Mouse (Mus musculus): ENCODE data around the gene Fa2h. TPM values are rescaled to one million over a fixed set of nuclear protein-coding genes. Genes with fewer than 3 reads are reported as not detected.
"Not testable (repeated sequence)": the region's sequence is repeated elsewhere in the genome, so short reads cannot be mapped to it uniquely, and the experiment has no call there.

Gene Fa2h
- polyA plus RNA-seq, 1 experiment from 2014 or later = not detected

GRCm38 (mm10) chr8:111350577-111350976 is 43.0 kb downstream of the Fa2h start:
- DNase-seq (ENCODE audit: extremely low spot score, low spot score) = no peak
- Histone ChIP-seq H3K4me3 (no peak overlapping the region), H3K27ac (no peak overlapping the region), H3K36me3 (replicated peaks) (no peaks in the 10 kb centered on the region), H3K9me3 (0 out of 2 replicates have a peak, but pooled peaks cover 2% of the 10 kb centered on the region), H3K27me3 (ENCODE audit: poor library complexity, severe bottlenecking) (no peaks in the 10 kb centered on the region), H3K4me1 (no peaks in the 10 kb centered on the region)
- 87% methylated on average over 6 of the region's 6 CpGs for WGBS

DNA sequence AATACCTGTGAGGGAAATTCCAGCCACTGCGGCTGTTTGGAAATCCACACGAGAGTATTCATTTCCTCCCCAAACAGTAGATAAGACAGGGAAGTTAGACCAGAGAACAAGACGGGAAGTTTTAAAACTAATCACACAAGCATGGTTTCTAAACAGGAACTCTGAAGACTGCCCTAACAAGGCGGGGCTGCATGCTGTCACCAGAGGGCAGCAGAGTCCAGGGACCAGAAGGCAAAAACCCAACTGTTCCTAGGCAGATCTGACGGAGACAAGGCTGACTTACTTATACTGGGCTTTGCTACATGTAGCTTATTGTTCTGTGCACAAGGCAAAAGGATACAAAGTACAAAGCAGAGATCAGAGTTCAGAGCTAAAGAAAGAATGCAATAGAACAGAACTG is 50.4 kb downstream of the Fa2h start:
- Histone ChIP-seq H3K9me3 (no peaks in the 10 kb centered on the region), H3K27me3 (ENCODE audit: poor library complexity, severe bottlenecking) (peaks cover 23% of the 10 kb centered on the region), H3K27ac (no peak overlapping the region), H3K4me1 (0 out of 2 replicates have a peak, but pooled peaks cover under 1% of the 10 kb centered on the region), H3K36me3 (replicated peaks) (no peaks in the 10 kb centered on the region), H3K4me3 (no peak overlapping the region)
- DNase-seq (ENCODE audit: extremely low spot score, low spot score) = peak; percentile 67
- WGBS = 20% methylated on average over 5 of the region's 5 CpGs

GRCm38 (mm10) chr8:111340186-111340585 is 53.4 kb downstream of the Fa2h start:
- DNase-seq (ENCODE audit: extremely low spot score, low spot score) = no peak
- H3K27ac ChIP-seq = no peak overlapping the region
- H3K4me3 ChIP-seq = no peak overlapping the region
- no peaks in the 10 kb centered on the region for H3K9me3 ChIP-seq
- no peaks in the 10 kb centered on the region for H3K36me3 ChIP-seq (replicated peaks)
- H3K27me3 ChIP-seq (ENCODE audit: poor library complexity, severe bottlenecking) = peaks cover 54% of the 10 kb centered on the region
- WGBS = 75% methylated on average over 3 of the region's 3 CpGs
- H3K4me1 ChIP-seq = peaks cover 13% of the 10 kb centered on the region

DNA sequence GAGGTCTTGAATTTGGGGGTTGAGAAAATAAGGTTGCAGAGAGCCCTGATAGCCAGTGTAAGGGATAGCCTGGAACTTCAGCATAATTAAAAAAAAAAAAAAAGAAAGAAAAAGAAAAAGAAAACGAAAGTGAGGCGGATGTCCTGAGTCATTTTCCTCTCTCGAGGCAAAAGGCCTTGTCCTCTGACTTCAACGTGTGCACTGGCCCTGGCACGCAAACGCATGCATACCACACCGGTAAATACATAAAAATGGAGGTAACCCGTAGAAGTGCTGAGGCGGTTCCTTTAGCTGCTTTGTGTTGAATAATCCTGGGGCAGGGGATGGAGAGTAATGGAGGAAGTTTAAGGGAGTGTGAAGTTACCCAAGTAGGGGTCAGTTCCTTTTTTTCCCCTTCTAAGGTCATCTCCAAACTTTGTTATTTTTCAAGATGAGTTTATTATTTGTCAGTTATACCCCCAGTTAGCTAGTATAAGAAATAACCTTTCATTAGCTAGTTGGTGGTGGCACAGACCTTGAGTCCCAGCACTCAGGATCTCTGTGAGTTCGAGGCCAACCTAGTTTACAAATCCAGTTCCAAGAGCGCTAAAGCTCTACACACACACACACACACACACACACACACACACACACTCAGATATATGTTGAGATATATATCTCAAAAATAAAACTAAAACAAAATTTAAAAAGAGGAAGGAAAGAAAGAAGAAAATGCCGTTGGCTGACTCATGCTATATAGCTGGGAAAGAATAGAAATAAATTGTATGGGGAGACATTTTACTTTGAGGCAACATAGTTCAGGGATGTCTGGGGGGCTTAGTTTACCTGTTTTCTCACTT is 55.0 kb downstream of the Fa2h start:
- DNase-seq (ENCODE audit: extremely low spot score, low spot score) = no peak
- Histone ChIP-seq H3K9me3 (no peaks in the 10 kb centered on the region), H3K27ac (no peak overlapping the region), H3K27me3 (ENCODE audit: poor library complexity, severe bottlenecking) (peaks cover 60% of the 10 kb centered on the region), H3K36me3 (replicated peaks) (no peaks in the 10 kb centered on the region), H3K4me3 (peak overlapping the region; percentile 51), H3K4me1 (peaks cover 13% of the 10 kb centered on the region)
- 52% methylated on average over 12 of the region's 12 CpGs for WGBS

DNA sequence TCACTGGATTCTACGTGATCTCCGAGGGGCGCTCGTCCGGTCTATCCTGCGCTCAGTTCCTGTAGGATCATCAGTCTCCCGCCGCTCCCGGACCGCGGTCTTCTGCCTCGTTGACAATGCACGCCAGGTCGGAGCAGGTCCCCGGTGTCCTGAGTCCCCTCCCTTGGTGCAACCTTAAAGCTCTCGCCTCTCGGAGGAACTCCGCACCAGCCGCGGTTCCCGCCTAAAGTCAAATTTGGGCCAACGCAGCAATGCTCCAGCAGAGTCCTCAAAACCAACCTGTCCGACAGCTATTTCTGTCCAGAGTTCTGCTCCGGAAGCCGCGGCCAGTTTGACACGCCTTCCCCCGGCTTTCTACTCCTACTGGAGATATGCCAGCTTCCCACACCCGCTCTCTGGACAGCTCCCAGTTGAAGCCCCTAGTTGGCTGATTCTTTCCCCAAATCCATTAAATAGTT is 55.7 kb downstream of the Fa2h start, which contains the start of gene Mlkl:
TSS of gene Mlkl (minus strand) at position 288 of the 458 bp plus-strand sequence.
- peak within 1 kb of the TSS; percentile 45; the same call in 1 of the 2 replicates for H3K27ac ChIP-seq
- peaks cover 60% of the 10 kb centered on the region for H3K27me3 ChIP-seq (ENCODE audit: poor library complexity, severe bottlenecking)
- peak; percentile 35 for DNase-seq (ENCODE audit: extremely low spot score, low spot score)
- no peaks in the 10 kb centered on the region for H3K36me3 ChIP-seq (replicated peaks)
- no peaks in the 10 kb centered on the region for H3K9me3 ChIP-seq
- H3K4me3 ChIP-seq = peak within 1 kb of the TSS; percentile 51
- peaks cover 13% of the 10 kb centered on the region for H3K4me1 ChIP-seq
- under 1% methylated on average over 29 of the region's 29 CpGs for WGBS

GRCm38 (mm10) chr8:111337311-111337889 is 56.2 kb downstream of the Fa2h start:
- DNase-seq (ENCODE audit: extremely low spot score, low spot score) = no peak
- Histone ChIP-seq H3K4me3 (peak overlapping the region; percentile 51), H3K27ac (no peak overlapping the region), H3K9me3 (no peaks in the 10 kb centered on the region), H3K36me3 (replicated peaks) (no peaks in the 10 kb centered on the region), H3K27me3 (ENCODE audit: poor library complexity, severe bottlenecking) (peaks cover 60% of the 10 kb centered on the region), H3K4me1 (peaks cover 13% of the 10 kb centered on the region)
- WGBS = 27% methylated on average over 17 of the region's 17 CpGs

DNA sequence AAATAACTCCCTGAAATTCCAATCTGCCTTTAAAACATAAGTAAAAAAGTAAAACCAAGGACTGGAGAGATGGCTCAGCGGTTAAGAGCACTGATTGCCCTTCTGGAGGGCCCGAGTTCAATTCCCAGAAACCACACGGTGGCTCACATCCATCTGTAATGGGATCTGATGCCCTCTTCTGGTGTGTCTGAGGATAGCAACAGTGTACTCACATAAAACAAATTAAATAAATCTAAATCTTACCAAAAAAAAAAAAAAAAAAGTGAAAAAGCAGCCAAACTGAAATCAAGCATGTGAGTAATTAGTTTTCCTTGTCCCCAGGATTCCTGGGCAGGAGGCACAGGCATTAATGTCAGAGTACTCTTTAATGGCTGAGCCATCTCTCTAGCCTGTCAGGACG is 56.9 kb downstream of the Fa2h start:
- 84% methylated on average over 4 of the region's 4 CpGs for WGBS
- Histone ChIP-seq H3K4me1 (peaks cover 13% of the 10 kb centered on the region), H3K27ac (no peak overlapping the region), H3K27me3 (ENCODE audit: poor library complexity, severe bottlenecking) (peaks cover 60% of the 10 kb centered on the region), H3K36me3 (replicated peaks) (no peaks in the 10 kb centered on the region), H3K9me3 (no peaks in the 10 kb centered on the region), H3K4me3 (no peak overlapping the region)
- DNase-seq (ENCODE audit: extremely low spot score, low spot score) = no peak

DNA sequence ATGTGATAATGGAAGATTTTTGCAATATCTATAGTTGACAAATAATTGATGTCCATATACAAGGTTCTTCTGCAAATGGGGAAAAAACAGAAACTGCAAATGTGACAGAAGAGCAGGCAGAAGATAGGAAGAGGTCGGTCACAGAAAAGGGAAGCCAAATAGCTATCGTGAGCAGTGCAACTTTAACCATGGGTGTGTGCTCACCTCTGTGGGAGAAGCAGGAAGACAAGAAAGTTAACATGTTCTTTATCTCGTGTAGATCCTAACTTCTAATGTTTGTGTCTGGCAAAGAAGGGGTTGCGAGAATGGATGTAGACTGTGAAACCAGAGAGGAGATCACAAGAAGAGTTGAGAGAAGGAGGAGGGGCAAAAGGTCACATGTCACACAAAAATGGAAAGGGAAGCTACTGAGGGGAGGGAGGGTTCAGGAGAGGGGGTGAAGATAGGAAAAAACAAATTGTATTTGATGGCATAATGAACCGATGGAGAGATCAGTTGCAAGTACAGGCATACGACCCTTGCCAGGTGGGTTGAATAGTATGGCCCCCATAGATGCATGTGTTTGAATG is 68.3 kb downstream of the Fa2h start:
- WGBS = 90% methylated on average over 6 of the region's 6 CpGs
- no peak overlapping the region for H3K27ac ChIP-seq
- H3K4me1 ChIP-seq = no peaks in the 10 kb centered on the region
- no peak for DNase-seq (ENCODE audit: extremely low spot score, low spot score)
- no peak overlapping the region for H3K4me3 ChIP-seq
- no peaks in the 10 kb centered on the region for H3K9me3 ChIP-seq
- no peaks in the 10 kb centered on the region for H3K36me3 ChIP-seq (replicated peaks)
- no peaks in the 10 kb centered on the region for H3K27me3 ChIP-seq (ENCODE audit: poor library complexity, severe bottlenecking)

GRCm38 (mm10) chr8:111314729-111315128 is 78.9 kb downstream of the Fa2h start:
- Histone ChIP-seq H3K27ac (no peak overlapping the region), H3K36me3 (replicated peaks) (no peaks in the 10 kb centered on the region), H3K9me3 (no peaks in the 10 kb centered on the region), H3K4me3 (no peak overlapping the region), H3K4me1 (no peaks in the 10 kb centered on the region), H3K27me3 (ENCODE audit: poor library complexity, severe bottlenecking) (peaks cover 6% of the 10 kb centered on the region; the same call in 1 of the 2 replicates)
- WGBS = 89% methylated on average over 12 of the region's 12 CpGs
- DNase-seq (ENCODE audit: extremely low spot score, low spot score) = no peak

GRCm38 (mm10) chr8:111313961-111314360 is 79.7 kb downstream of the Fa2h start:
- not testable (repeated sequence) for H3K4me3 ChIP-seq; H3K4me1 ChIP-seq; H3K9me3 ChIP-seq; H3K36me3 ChIP-seq (replicated peaks); DNase-seq (ENCODE audit: extremely low spot score, low spot score); H3K27me3 ChIP-seq (ENCODE audit: poor library complexity, severe bottlenecking); H3K27ac ChIP-seq
- WGBS = 97% methylated on average over 6 of the region's 6 CpGs

DNA sequence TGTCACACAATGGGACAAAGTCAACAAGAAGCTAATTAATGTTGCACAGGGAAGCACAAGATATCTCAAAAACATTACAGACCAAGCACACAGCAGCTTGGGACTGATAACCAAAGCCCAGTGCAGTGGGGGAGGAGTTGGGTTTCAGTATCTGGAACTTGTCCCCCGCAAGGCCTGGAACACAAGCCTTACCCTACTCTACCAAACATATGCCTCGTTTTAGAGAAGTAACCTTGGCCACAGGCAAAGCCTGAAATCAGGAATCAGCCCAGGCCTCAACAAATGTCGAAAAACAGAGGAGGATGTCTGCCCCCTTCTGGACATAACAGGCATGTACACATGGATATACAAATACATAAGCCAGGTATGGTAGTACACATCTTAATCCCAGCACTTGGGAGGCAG is 80.9 kb downstream of the Fa2h start:
- no peaks in the 10 kb centered on the region for H3K9me3 ChIP-seq
- no peak for DNase-seq (ENCODE audit: extremely low spot score, low spot score)
- WGBS = 83% methylated on average over 3 of the region's 3 CpGs
- no peak overlapping the region for H3K27ac ChIP-seq
- no peak overlapping the region for H3K4me3 ChIP-seq
- H3K27me3 ChIP-seq (ENCODE audit: poor library complexity, severe bottlenecking) = no peaks in the 10 kb centered on the region
- no peaks in the 10 kb centered on the region for H3K4me1 ChIP-seq
- H3K36me3 ChIP-seq (replicated peaks) = no peaks in the 10 kb centered on the region

GRCm38 (mm10) chr8:111310006-111310405 is 83.6 kb downstream of the Fa2h start:
- H3K36me3 ChIP-seq (replicated peaks); DNase-seq (ENCODE audit: extremely low spot score, low spot score); H3K27ac ChIP-seq; H3K27me3 ChIP-seq (ENCODE audit: poor library complexity, severe bottlenecking); H3K4me1 ChIP-seq; H3K4me3 ChIP-seq; H3K9me3 ChIP-seq: not testable (repeated sequence)
- WGBS = 92% methylated on average over 15 of the region's 15 CpGs

Measured in forebrain, embryonic 10.5 days (tissue).